Mouse (Mus musculus) small intestine, adult 2 months (tissue): ENCODE data around the gene Cntnap2.

ENCODE experiments used
- CTCF ChIP-seq: fragments of 200-500 bp; IDR thresholded peaks from 2 replicates; pipeline ENCODE4 v1.5.1; 2012; ENCODE audit warnings: low read depth, mild to moderate bottlenecking, control low read depth, inconsistent platforms, low read length, moderate library complexity, mixed read lengths; ENCODE audit not compliant: insufficient replicate concordance, insufficient read length; ENCODE audit errors: extremely low read depth
- POLR2A ChIP-seq: fragments of 200-500 bp; IDR thresholded peaks from 2 replicates; pipeline ENCODE4 v1.6.1; 2012; ENCODE audit warnings: low read depth, mild to moderate bottlenecking, control low read depth, inconsistent platforms, low read length, moderate library complexity

DNA sequence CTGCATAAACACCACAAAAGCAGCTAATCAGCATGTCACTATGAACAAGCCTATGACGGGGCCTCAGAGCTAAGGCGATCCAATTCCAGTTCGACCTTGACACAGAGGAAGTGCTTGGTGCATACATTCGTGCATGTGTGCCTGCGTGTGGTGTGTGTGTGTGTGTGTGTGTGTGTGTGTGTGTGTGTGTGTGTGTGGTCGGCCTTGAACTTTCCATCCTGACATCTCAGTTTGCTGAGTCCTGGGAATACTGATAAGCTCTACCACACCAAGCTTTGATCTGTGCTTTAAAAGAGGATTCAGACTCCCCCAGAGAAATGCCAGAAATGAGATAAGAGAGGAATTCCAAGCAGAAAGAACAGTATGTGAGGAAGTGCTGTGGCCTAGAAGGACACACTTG, 2279.0 kb downstream of the Cntnap2 start:
- no peak for TF ChIP-seq POLR2A
- no peak for TF ChIP-seq CTCF
